Mouse (Mus musculus): ENCODE results near the gene Spaar.
A peak's percentile ranks its signal among the peaks of the same experiment; 100 is the strongest.
"Not testable (repeated sequence)": the region's sequence is repeated elsewhere in the genome, so short reads cannot be mapped to it uniquely, and the experiment has no call there.

Spaar gene

DNA sequence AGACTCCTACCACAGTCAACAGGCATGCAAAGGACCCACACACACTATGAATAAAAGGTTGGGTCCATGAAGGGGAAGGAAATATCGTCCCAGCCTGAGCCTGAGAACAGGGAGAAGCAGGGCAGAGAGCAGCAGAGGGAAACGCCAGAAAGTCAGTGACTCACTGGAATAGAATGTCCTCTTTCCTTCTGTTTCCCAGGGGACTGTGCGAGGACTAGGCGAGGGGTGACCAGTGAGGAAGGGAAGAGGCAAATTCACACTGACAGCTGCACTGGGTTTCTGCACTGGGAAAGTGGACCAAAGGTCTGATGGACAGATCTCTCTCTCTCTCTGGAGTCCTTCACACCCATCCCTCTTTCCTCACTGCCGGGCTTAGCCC lies 1.3 kb upstream of the Spaar start:
- no peak for DNase-seq (ENCODE audit: low spot score)

DNA sequence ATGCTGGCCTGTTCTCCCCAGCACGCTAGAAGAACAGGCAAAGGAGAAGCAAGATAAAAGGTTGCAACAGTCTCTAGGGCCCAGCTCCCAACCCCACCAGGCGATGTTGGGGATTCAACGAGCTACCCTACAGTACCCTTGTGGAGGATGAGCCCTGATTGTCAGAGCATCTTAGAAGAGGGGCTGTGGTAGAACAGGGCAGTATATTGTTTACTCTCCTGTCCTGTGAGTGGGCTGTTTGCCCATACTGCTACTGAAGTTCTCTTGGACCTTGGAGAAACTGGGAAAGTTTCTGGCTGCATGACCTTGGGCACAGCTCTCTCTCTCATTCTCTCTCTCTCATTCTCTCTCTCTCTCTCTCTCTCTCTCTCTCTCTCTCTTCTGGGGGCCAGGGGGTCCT lies 708 bp upstream of the Spaar start:
- no peak for DNase-seq (ENCODE audit: low spot score)

DNA sequence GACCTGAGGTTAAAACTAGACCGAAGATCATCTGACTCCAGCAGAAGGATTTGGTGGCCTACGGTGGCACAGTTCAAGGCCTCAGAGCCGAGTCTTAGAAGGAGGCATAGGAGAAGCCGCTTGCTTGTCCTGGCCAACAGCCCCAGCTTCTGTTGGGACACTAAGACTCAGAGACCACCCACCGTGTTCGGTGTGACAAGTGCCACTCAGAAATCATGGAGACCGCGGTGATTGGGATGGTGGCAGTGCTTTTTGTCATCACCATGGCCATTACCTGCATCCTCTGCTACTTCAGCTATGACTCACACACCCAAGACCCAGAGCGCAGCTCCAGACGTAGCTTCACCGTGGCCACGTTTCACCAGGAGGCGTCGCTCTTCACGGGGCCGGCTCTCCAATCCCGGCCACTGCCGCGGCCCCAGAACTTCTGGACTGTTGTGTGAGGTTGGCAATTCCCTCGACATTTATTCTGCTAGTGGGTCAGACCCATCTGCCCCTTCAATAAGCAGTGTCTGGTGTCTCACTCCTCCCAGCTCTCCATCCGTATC lies 990 bp downstream of the Spaar start:
- DNase-seq (ENCODE audit: low spot score): no peak

DNA sequence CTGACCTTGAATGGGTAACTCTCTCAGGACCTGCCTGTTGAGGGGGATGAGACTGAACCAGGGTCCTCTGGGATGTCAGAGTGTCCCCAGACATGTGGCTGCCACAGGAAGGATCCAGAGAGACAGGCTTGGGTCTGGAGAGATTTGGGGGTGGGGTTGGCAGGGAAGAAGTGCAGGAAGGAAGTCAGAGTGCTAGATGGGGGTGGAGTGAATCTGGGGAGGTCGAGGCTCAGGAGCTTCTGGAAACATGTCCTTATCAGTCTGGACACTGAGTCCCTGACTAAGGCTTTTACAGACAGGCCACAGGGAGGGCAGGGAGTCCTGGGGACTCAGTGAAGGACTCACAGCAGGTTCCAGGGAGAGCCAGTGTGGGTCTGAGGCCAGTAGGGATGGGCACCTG lies 2.3 kb downstream of the Spaar start:
- DNase-seq (ENCODE audit: low spot score): no peak

DNA sequence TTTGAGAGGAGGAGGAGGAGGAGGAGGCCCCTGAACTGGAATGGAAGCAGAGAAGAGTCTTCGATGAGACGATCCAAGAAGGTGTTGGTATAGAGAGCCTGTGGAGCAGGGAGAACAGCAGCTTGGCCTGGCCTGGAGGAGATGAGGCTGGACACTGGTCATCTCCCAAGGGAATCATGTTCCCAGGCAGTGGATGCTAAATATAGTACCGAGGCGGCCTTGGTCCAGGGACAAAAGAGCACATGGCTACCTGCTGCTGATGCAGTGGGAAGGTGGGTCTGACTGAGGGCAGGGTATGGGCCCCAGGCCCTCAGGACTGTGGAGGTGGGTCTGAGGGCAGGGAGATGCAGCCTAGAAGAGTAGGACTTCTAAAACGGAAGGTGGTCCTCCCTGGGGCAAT lies 3.4 kb downstream of the Spaar start:
- no peak for DNase-seq (ENCODE audit: low spot score)

DNA sequence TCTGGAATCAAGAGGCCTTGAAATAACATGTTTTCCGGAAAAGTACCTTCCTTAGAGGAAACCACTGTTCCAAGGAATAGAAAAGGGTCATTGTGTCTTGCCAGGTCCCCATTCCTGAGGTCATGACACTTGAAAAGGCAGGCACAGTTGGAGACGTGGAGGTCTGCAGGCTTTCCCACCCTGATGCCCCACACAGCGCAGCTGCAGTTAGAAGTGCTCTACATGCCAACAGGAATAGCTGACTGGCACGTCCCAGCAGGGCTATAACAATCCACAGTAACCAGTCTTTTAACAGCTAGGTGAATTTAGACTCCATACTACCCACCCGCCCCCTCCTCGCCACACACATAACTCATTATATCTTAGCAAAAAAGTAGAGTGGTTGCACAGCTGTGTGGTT lies 7.3 kb downstream of the Spaar start:
- DNase-seq (ENCODE audit: low spot score): no peak

DNA sequence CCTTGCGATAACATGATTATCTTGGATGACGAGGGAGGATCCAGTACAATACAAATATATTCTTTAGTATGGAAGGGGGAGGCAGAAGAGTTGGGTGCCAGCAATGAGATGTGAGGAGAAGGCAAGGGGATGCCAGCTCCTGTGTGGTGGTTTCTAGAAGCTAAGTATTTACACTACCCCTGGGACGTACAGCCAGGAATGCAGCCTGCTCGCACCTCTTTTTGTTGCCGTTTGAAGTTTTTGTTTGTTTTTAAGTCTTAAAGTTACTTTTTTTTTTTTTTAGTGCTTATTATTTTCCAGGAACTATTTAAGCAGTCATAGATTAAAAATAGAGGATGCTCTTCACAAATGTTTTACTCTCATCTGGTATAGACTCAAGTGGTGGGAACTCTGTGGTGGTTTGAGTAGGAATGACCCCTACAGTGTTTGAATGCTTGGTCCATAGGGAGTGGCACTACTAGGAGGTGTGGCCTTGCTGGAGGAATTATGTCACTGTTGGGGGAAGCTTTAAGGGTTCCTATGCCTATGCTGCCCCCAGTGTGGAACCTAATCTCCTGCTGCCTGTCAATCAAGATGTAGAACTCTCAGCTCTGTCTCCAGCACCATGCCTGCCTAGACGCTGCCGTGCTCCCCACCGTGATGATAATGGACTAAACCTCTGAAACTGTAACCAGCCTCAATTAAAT lies 9.3 kb downstream of the Spaar start:
- no peak for DNase-seq (ENCODE audit: low spot score)

DNA sequence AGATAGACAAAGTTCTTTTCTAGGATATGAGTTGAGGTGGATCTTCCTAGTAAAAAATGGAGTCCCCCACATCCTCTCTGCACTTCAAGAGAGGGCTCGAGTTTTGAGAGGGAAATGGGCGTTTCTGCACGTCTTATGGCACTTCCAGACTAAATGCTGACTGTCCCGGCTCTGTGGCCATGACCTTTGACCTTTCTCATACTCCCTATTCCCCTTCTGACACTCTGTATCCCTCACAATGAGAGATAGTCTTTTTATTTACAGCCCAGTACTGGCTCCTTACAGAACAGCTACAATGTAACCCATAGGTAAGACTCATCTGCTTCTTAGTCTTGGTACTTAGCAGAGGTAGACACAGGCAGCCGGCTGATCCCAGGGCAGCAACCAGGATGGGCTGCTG lies 11.7 kb downstream of the Spaar start:
- DNase-seq (ENCODE audit: low spot score): no peak

DNA sequence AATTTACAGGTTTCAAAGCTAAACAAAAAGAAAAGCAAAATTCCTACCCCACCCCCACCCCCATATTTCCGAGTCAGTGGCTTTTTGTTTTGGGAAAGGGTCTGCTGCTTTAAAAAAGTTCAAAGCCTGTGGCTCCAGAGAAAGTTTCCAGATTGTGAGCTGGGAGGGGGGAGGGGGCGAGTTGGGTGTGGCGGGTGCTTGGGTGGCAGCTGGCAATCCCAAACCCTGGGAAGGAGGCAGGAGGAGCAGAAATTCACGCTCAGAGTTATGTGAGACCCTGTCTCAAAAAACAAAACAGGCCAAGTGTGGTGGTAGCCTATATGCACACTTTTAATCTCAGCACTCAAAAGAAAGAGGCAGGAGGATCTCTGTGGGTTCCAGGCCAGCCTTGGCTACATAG lies 12.8 kb downstream of the Spaar start:
- DNase-seq (ENCODE audit: low spot score): no peak

DNA sequence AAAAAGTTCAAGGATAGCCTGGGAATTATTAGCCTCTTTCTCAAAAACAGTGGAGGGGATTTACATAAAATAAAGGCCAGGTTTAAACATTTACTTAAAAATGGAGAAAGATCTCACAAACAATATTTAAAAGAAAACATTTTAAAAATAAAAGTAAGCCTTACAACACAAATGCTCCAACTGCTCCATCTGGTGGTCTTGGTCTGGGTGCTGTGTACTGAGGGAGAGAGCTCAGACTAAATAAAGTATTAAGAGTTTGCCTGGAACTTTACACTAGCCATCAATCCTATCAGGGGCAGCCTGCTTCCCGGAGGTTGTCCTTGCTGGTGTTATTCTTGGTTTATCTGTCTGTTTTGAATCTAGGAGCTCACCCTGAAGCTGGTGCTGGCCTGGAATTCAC lies 13.3 kb downstream of the Spaar start:
- DNase-seq (ENCODE audit: low spot score): no peak

DNA sequence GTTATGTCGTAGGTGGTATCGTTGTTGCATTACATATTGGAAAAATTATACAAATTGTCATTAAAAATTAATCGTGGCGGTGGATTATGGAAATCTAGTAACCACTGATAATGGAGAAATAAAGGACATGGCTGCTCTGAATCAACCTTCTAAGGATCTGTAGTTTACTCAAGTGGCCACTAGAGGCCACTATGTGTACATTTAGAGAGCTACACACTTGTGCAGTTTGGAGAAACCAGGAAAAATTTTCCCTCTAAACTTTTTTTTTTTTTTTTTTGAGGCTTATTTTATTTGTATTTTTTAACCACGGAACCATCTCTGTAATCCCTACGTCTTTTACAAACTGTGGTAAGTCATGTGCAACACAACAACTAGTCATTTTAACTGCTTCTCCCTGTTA lies 15.4 kb downstream of the Spaar start:
- no peak for DNase-seq (ENCODE audit: low spot score)

DNA sequence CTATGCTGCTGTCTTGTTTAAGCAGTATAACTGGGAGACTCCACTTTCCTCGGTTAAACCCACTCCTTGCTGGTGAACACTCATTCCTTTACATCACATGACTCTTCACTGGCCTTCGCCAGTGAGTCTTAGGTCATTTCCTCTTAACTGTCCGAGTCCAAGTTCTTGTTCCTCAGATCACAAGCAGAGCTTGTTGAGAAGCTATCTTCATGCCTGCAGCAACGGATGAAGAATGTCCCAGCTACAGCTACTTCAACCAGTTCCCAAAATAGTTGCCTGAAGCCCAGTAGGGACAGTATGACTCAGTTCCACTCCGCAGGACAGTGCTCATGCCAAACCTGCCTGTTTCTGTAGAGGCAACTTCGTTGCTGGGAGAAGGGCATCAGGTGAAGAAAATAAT lies 27.4 kb downstream of the Spaar start:
- no peak for DNase-seq (ENCODE audit: low spot score)

DNA sequence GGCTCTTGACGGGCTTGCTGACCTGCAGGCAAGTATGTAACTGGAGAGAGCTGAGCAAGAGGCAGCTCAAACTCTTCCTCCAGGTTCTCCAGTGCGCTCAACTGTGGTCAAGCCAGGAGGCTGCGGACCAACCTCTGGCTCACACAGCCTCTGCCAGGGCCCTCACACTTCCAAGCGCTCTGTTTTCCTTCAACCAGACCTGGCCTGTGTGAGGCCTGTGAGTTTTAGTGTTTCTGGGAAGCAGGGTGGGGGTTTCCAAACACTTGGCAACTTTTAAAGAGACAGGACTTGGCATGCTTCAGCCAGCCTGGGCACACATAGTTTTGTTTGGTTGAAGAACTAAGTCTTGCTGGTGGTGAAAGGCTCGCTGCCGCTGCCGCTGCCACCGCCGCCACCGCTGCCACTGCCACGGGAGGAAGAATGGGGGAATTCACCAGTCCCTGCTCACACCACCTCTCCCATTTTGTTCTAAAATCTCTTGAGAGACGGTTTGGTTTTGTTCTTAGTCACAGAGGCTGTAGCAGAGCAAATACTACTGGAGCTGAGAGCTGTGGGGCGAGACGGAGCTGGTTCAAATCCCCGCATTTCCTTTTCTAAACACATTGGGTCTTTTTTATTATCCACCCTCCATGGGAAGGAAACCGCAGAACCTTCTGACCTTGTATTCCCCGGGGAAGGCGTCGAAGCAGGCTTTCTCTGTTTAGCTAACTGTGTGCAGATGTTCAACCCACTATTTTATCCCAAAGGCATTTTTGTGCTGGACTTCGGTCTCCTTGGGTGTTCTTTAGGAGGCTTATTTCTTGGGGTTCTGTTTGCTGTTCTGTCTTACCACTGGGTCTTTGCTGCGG lies 30.0 kb downstream of the Spaar start:
- DNase-seq (ENCODE audit: low spot score): peak; percentile 14

DNA sequence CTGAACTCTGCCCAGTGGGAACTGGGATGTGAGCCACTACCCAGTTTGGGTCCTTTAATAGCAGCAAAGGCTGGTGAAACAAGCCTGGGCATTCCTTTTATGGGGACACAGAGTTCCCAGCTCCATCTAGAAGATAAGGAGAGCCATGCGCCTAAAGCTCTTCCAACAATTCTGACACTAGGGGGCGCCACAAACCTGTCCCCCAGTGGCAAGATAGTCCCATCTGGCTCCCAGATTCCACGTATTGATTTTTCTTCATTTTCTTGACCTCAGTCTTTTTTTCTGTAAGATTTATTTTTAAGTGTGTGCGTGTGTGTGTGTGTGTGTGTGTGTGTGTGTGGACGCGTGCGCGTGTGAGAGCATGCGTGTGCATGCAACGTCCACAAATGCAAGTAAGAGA lies 30.6 kb downstream of the Spaar start:
- DNase-seq (ENCODE audit: low spot score): no peak

DNA sequence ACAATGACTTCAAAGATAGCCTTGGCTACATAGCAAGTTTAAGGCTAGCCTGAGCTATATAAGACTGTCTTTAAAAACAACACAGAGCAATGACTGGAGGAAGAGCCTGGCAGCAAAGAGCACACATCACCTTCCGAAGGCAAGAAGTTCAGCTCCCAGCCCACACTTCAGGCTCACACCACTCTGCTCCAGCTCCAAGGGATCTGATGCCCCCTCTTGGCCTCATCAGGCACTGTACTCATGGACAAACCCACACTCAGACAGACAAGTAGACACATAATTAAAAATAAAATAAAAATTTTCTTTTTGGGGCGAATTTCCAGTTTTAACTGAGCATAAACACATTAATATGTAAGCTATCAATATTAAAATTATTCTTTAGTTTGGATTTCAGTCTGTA lies 31.5 kb downstream of the Spaar start:
- DNase-seq (ENCODE audit: low spot score): no peak

DNA sequence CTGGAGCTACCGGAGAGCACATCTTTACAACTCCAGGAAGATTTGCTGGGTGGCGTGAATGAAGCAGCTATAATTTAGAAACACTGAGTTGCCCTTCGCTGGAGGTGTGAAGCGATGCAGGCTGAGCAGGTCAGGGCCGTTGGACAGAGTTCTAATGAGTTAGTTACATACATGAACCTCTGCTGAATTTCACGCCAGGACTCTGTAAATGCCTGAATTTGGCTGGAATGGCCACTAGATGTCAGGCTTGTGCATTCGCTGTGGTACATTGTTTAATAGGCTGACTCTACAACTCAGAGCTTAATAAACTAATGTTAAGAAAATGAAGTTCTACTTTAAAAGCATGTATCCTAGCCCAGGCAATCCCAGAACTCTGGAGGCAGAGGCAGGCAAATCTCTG lies 33.6 kb downstream of the Spaar start:
- peak; percentile 25 for DNase-seq (ENCODE audit: low spot score)

DNA sequence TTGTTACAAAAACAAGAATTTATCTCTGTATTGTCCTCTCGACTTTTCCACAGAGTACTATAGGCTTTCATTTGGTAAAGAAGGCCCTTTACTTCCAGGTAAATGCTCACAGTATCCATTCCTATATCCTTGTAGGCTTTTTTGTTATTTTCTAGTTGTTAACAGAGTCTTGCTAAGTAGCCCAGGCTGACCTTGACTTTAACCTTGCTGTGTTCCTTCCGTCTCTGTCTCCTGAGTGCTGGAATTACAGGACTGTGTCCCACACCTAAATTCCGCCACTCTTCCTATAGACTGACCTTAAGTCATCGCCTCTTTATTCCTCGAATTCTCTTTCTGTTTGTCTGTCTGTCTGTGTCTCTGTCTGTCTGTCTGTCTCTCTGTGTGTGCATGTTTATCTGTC lies 38.5 kb downstream of the Spaar start:
- no peak for DNase-seq (ENCODE audit: low spot score)

DNA sequence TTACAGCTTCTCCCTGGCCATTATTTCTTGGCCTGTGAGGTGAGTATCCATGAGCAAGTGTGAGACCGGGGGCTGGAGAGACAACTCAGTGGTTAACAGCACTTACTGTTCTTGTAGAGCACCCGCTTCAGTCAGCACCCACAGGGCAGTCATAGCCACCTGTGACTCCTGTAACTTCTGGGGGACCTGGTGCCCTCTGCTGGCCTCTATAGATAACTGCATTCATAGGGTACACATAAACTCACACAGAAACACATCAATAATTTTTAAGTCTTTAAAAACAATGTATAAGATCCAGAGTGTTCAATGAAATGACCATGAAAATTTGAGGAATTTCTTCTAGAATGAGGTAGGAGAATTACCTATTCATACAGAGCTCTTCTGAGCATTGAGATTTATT lies 39.5 kb downstream of the Spaar start:
- no peak for DNase-seq (ENCODE audit: low spot score)

DNA sequence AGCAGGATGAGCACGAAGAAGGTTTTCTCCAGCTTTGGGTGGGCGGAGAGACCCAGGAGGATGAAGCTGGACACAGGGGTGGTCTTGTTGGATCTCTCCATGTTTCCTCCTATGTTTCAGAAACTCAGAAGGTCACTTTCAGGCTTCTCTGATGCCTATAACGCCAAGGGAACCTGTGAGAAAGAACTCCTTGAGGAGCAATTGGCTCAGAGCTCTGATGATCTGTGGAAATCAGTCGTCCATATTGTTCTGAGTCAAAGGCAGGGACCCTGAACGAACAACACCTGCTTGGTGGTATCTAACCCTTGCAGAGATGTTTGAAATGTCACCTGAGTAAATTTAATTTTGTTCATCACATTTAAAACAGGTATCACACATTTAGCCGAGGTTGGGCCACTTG lies 41.1 kb downstream of the Spaar start, which contains the start of gene Olfr159:
Olfr159 (minus strand) TSS at position 101 of the 400 bp plus-strand sequence.
- DNase-seq (ENCODE audit: low spot score): no peak

DNA sequence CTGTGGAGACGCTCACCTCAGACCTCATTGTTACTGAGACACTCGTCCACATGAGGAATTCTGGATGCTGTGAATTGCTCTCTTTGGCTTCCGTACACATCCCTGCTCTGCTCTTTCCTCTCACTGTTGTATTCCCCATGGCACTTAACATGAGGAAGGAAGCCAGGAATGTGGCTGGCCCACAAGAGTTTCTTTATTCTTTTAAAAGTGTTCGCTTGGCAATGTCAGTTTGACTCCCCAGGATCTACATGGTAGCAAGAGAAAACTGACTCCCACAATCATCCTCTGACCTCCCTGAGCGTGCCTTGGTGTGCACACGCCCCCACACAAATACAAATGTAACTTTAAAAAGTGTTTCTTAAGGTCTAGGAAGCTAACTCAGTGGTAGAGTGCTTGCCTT lies 41.8 kb downstream of the Spaar start:
- DNase-seq (ENCODE audit: low spot score): no peak

DNA sequence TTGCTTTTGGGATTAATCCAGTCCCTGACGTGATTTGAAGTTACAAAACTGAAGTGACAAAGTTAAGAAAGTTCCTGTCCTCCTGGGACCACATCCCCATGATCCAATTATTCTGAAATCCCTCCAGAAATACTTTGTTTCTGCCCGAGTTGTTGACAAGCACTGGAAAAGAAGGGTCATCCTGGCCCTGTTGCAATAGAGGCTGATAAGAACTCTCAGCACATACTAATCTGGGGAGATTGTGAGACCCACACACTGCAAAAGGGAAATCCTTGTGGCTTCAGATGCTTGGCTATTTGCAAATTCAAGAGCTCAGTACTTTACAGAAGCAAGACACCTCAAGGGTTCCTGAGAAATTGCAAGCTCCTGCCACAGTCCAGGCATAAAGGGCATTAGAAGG lies 42.5 kb downstream of the Spaar start:
- no peak for DNase-seq (ENCODE audit: low spot score)

DNA sequence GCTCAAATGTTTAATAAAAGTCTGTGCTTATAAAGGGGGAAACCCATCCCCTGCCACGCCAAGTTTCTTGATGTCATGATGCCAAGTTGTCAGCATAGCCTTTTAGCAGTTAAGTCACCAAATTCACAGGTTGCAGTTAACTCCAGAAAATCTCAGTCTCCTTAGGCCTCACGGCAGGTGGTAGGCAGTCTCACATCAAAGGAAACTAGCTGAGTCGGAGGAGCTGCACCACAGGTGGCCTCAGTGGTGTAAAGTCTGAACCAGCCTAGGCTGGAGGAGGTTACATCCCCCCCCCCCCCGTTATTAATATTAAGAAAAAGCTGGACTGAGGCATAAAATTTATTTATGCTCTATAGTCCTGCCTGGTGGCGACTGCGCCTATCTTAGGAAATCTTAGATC lies 65.5 kb downstream of the Spaar start:
- no peak for DNase-seq (ENCODE audit: low spot score)

DNA sequence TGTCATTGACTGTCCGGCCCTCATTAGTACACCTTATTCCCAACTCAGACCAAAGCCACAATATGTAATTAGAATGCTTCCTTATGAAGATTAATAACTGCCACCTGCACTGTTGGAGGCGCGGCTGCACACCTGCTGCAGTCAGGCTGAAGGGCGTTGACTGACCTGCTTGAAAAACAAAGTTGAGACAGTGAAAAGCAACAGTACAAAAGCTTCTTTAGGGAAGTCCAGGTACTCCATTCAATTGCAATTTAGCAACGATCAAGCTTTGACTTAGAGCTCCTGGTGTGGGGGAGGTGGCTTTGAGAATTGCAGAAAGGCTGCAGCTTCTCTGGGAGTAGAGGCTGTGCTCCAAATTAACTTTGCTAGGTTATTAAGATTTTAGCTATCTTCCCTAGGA lies 66.0 kb downstream of the Spaar start:
- DNase-seq (ENCODE audit: low spot score): not testable (repeated sequence)

DNA sequence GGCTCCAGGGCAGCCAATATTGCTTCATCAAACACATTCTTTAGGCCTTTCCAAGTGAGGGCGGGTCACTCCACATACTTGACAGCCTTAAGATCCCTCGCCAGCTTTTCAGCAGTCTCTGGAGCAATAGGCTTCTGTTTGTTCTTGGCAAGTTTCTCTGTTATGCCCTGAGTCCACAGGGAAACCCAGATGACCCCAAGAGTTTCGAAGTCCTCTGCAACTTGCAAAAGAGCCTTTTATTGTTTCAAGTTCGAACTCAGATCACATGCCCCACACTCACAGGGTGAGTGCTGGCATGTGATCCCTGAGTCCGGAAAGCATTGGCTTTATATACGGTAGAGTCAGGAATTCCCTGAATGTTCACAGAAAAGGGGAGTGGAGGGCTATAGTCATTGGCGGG lies 69.1 kb downstream of the Spaar start:
- DNase-seq (ENCODE audit: low spot score): no peak
